ENCODE assay signal across 11 mouse cellular contexts in the genomic region with DNA sequence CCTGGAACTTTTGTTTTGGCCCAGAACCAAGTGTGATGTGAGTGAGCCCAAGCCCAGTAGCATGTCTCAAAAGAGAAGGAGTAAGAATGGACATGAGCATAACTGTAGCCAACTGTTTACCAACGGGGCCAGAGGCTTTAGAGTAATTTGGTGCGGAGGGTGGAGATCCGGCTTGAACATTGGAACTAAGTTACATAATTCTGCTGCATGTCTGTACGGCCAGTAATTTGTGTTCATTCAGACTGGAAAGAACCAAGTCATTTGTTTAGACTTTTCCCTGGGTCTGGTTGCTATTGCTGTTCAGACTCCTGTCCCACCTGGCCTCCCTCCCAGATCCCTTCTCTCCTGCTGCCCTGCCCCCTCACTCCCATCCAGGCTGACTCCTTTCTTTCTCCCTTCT. TPM values are rescaled to one million over a fixed set of nuclear protein-coding genes. Genes with fewer than 3 reads are reported as not detected.
A peak's percentile ranks its signal among the peaks of the same experiment; 100 is the strongest.
DNase-seq lines count a peak whose midpoint lies in the region; ATAC-seq and TF ChIP-seq lines count a peak whose summit lies in the region.
"Had no signal": no experiment of that assay in that cellular context is flagged by ENCODE, and none has a peak within 500 bp of the region (broad histone marks: within the 10 kb centered on the region; RNA-seq: fewer than 3 reads in every experiment).

No protein-coding gene starts in this region.

- H3K4me1 ChIP-seq in kidney, adult 2 months (ENCODE audit: control insufficient read depth, insufficient read depth, low read length) = 0 out of 2 replicates have a peak, but pooled peaks cover 4% of the 10 kb centered on the region
- H3K4me1 ChIP-seq in kidney, embryonic 16.5 days (ENCODE audit: insufficient read depth, low read length) = no peaks in the 10 kb centered on the region
- H3K4me1 ChIP-seq in embryonic fibroblast, embryonic 13.5 days (ENCODE audit: control insufficient read depth, insufficient read depth, low read length) = peaks cover 27% of the 10 kb centered on the region
- H3K4me1 ChIP-seq in lung, embryonic 15.5 days = peaks cover 13% of the 10 kb centered on the region

- H3K27ac ChIP-seq in kidney, adult 2 months (ENCODE audit: insufficient read depth, low read depth, low read length) = no peak overlapping the region
- H3K27ac ChIP-seq in kidney, embryonic 16.5 days (ENCODE audit: low read length) = no peak overlapping the region
- peak overlapping the region; percentile 91 for H3K27ac ChIP-seq in embryonic fibroblast, embryonic 13.5 days (ENCODE audit: insufficient read depth, low read length)
- H3K27ac ChIP-seq in lung, embryonic 15.5 days = peak overlapping the region; percentile 48; the same call in 1 of the 2 replicates
- H3K27ac ChIP-seq: liver, embryonic 14.5 days had no signal

- H3K9ac ChIP-seq in kidney, embryonic 16.5 days (replicated peaks; ENCODE audit: low read length) = no peak overlapping the region
- no peak overlapping the region for H3K9ac ChIP-seq in lung, embryonic 15.5 days
- H3K9ac ChIP-seq: liver, embryonic 14.5 days had no signal

- no peak overlapping the region for H3K4me2 ChIP-seq in kidney, embryonic 16.5 days (replicated peaks; ENCODE audit: low read depth, low read length)
- H3K4me2 ChIP-seq in lung, embryonic 15.5 days = no peak overlapping the region; the same call in 1 of the 2 replicates

- H3K27me3 ChIP-seq in kidney, adult 2 months (replicated peaks; ENCODE audit: control insufficient read depth, insufficient read depth, low read length) = no peaks in the 10 kb centered on the region
- H3K27me3 ChIP-seq in kidney, embryonic 16.5 days (ENCODE audit: insufficient read depth, low read length) = no peaks in the 10 kb centered on the region
- no peaks in the 10 kb centered on the region for H3K27me3 ChIP-seq in lung, embryonic 15.5 days

- DNase-seq in adrenal gland, postnatal 10 days = peak; percentile 28
- no peak for DNase-seq in adrenal gland, adult 18-20 months (ENCODE audit: low spot score in 2 of 2)
- DNase-seq in kidney, adult 2 months = peak; percentile 19
- DNase-seq in yolk sac, embryonic 10.5 days (ENCODE audit: low spot score) = no peak
- no peak for DNase-seq in left cerebral cortex, adult 9 months (ENCODE audit: low spot score in 2 of 2)
- DNase-seq: cerebellum, adult 11 months; spleen, adult 18-20 months had no signal

- TF ChIP-seq CTCF in kidney, adult 2 months (conservative IDR thresholded peaks at IDR 0.05; ENCODE audit: insufficient read depth, insufficient read length, low read depth, low read length) = no peak
- TF ChIP-seq CTCF in embryonic fibroblast, embryonic 13.5 days (IDR thresholded peaks at IDR 0.05; ENCODE audit: borderline replicate concordance, insufficient read depth, low read length) = no peak

- ATAC-seq in kidney, embryonic 16.5 days (ENCODE audit: low FRiP score, low TSS enrichment) = no peak
- ATAC-seq in lung, embryonic 15.5 days (ENCODE audit: borderline replicate concordance, extremely low read depth, low FRiP score, low TSS enrichment) = peak; percentile 72

- H3K4me3 ChIP-seq in kidney, adult 2 months (ENCODE audit: insufficient read depth, low read depth, low read length) = no peak overlapping the region
- no peak overlapping the region for H3K4me3 ChIP-seq in kidney, embryonic 16.5 days (ENCODE audit: low read length)
- H3K4me3 ChIP-seq in embryonic fibroblast, embryonic 13.5 days (ENCODE audit: insufficient read depth, low read length) = no peak overlapping the region
- H3K4me3 ChIP-seq in lung, embryonic 15.5 days = no peak overlapping the region

- TF ChIP-seq POLR2A in kidney, adult 2 months (IDR thresholded peaks at IDR 0.05; ENCODE audit: low read depth, low read length) = no peak
- TF ChIP-seq POLR2A in embryonic fibroblast, embryonic 13.5 days (IDR thresholded peaks at IDR 0.05; ENCODE audit: low read depth, low read length) = no peak

- WGBS in kidney, adult 2 months = 59% methylated on average over 4 of the region's 4 CpGs
- 75% methylated on average over 4 of the region's 4 CpGs for WGBS in kidney, embryonic 16.5 days
- WGBS in lung, embryonic 15.5 days = 40% methylated on average over 4 of the region's 4 CpGs

- H3K9me3 ChIP-seq in kidney, embryonic 16.5 days (ENCODE audit: low read length) = no peaks in the 10 kb centered on the region
- no peaks in the 10 kb centered on the region for H3K9me3 ChIP-seq in lung, embryonic 15.5 days

- no peaks in the 10 kb centered on the region for H3K36me3 ChIP-seq in kidney, adult 2 months (ENCODE audit: control insufficient read depth, insufficient read depth, low read length)
- H3K36me3 ChIP-seq in kidney, embryonic 16.5 days (ENCODE audit: insufficient read depth, low read length) = no peaks in the 10 kb centered on the region
- no peaks in the 10 kb centered on the region for H3K36me3 ChIP-seq in lung, embryonic 15.5 days

RNA-seq across cellular contexts. Expression of a gene that starts 43.3 kb away (rescaled TPM):
- 10 to 100 TPM; 10.1 to 13.1 TPM for total RNA-seq in adrenal gland, postnatal 10 days (2021)
- 10 to 100 TPM in 1 of 2 experiments, 1 to 10 TPM in 1; 6.4 to 29.1 TPM for total RNA-seq in adrenal gland, adult 18-20 months (2021)
- polyA plus RNA-seq in kidney, adult 2 months (2012; rRNA removed) = 1.1 and 1.2 TPM in 2 replicates
- 5.0 and 5.5 TPM in 2 replicates for polyA plus RNA-seq in kidney, embryonic 16.5 days (2015; fragmentation: Nextera tagmentation; extraction: Ambion mirVana)
- polyA plus RNA-seq in embryonic fibroblast, embryonic 13.5 days (2011; ENCODE audit: insufficient read length, low read depth, missing spikeins) = 16.7 and 22.1 TPM in 2 replicates
- 5.4 and 5.6 TPM in 2 replicates for polyA plus RNA-seq in lung, embryonic 15.5 days (2015; fragmentation: Nextera tagmentation; extraction: Ambion mirVana)

Comparison
In these comparisons a context has a peak if more than half of its experiments do, and no peak if none do; other contexts are left out.
1. DNase-seq: peak in adrenal gland, postnatal 10 days (single experiment) and kidney, adult 2 months (single experiment); none in adrenal gland, adult 18-20 months (0 of 2), yolk sac, embryonic 10.5 days (single experiment) and left cerebral cortex, adult 9 months (0 of 2).
2. H3K27ac ChIP-seq: peak in embryonic fibroblast, embryonic 13.5 days (single experiment) and lung, embryonic 15.5 days (single experiment); none in kidney, adult 2 months (single experiment) and kidney, embryonic 16.5 days (single experiment).